Mouse (Mus musculus): Measurements from ENCODE around the gene Xpc. TPM values are rescaled to one million over a fixed set of nuclear protein-coding genes. Genes with fewer than 3 reads are reported as not detected.

Gene Xpc
- polyA plus RNA-seq, 1 experiment from 2014 or later = 20.4 TPM

DNA sequence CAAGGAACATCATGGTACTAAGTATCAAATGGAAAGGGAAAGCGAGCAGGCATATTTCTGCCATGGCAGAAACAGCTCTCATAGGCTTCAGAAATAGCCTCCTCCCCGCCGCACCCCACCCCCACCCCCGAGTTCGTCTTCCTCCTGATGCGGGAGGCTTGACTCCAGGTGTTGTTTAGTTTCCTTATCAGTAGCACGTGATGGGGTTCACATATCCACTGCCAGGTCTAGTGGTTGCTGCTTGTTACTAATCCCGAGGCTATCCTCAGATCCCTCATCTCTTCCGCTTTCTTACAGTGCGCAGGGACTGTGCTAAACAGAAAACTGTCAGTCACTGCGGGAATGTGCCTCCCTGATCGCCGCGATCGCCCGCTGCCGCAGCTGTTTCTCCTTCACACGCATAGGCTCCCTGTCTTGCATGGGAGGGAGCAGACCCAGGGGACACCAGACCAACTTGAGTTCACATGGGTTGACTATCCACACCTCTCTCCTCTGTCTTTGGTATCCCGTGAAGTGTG is 74.5 kb downstream of the Xpc start:
- Histone ChIP-seq H3K4me3 (ENCODE audit: low read depth, low read length) (peak overlapping the region; percentile 50), H3K36me3 (ENCODE audit: control insufficient read depth, insufficient read depth, low read length) (no peaks in the 10 kb centered on the region), H3K9ac (ENCODE audit: low read depth, low read length) (peak overlapping the region; percentile 71), H3K9me3 (replicated peaks; ENCODE audit: control insufficient read depth, low read length, poor library complexity, severe bottlenecking) (no peaks in the 10 kb centered on the region), H3K4me1 (ENCODE audit: control insufficient read depth, insufficient read depth, low read length) (peaks cover 6% of the 10 kb centered on the region), H3K27me3 (ENCODE audit: control insufficient read depth, insufficient read depth, low read depth, low read length) (no peaks in the 10 kb centered on the region; the same call in 1 of the 2 replicates), H3K27ac (ENCODE audit: low read length) (peak overlapping the region; percentile 61), H3K4me2 (ENCODE audit: low read length) (peak overlapping the region; percentile 93)
- peak; percentile 61 for ATAC-seq
- WGBS = 4% methylated on average over 19 of the region's 19 CpGs

DNA sequence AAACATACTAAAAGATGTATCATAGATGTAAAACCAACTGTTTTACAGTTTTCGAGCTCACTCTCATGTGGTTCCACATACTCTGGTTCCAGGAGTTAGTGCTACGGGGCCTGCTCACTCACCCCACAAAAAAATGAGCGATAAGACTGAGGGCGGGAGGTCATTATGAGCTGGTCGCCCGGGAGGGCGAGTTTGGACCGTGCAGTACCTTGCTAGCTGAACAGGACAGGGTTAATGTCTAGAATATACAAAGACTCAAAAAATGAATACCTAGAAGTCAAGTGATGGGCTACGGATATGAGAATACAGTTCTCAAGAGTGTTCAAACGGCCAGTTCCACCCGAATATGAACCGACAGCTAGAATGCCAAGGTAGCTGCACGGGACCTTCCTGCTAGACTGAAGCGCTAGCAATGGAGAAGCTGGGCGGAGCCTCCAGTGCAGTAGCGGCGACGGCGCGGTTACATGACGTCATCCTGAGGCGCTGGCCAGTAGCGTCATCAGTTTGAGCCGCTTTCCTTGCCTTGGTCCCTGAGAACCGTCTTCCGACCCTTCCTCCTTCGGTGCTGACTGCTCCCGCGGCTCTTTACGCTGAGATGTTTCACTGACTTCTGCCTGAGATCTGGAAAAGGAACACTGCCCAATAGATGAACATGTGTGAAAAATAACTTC is 75.1 kb downstream of the Xpc start:
- Histone ChIP-seq H3K4me3 (ENCODE audit: low read depth, low read length) (peak overlapping the region; percentile 50), H3K4me2 (ENCODE audit: low read length) (peak overlapping the region; percentile 97), H3K9ac (ENCODE audit: low read depth, low read length) (peak overlapping the region; percentile 78), H3K4me1 (ENCODE audit: control insufficient read depth, insufficient read depth, low read length) (peaks cover 6% of the 10 kb centered on the region), H3K36me3 (ENCODE audit: control insufficient read depth, insufficient read depth, low read length) (no peaks in the 10 kb centered on the region), H3K27ac (ENCODE audit: low read length) (peak overlapping the region; percentile 61), H3K9me3 (replicated peaks; ENCODE audit: control insufficient read depth, low read length, poor library complexity, severe bottlenecking) (no peaks in the 10 kb centered on the region), H3K27me3 (ENCODE audit: control insufficient read depth, insufficient read depth, low read depth, low read length) (no peaks in the 10 kb centered on the region; the same call in 1 of the 2 replicates)
- peak; percentile 96 for ATAC-seq
- WGBS = 2% methylated on average over 30 of the region's 30 CpGs

Other genes with a start within 250 kb of the Xpc start
- gene Wnt7a, start 104.5 kb downstream of the Xpc start, polyA plus RNA-seq (2015; fragmentation: Nextera tagmentation; extraction: Ambion mirVana) = 8.4 and 10.8 TPM in 2 replicates
- gene Chchd4, start 42.3 kb downstream of the Xpc start, polyA plus RNA-seq (2015; fragmentation: Nextera tagmentation; extraction: Ambion mirVana) = 41.1 and 43.8 TPM in 2 replicates
- gene Tmem43, start 42.2 kb downstream of the Xpc start, polyA plus RNA-seq (2015; fragmentation: Nextera tagmentation; extraction: Ambion mirVana) = 57.0 and 61.7 TPM in 2 replicates
- 129 and 135 TPM in 2 replicates for gene Lsm3, start within 50 bp of the Xpc start, polyA plus RNA-seq (2015; fragmentation: Nextera tagmentation; extraction: Ambion mirVana)
- 117 and 125 TPM in 2 replicates for gene Slc6a6, start 168.2 kb upstream of the Xpc start, polyA plus RNA-seq (2015; fragmentation: Nextera tagmentation; extraction: Ambion mirVana)